Mouse (Mus musculus) hindlimb bud, embryonic 11.5 days (tissue): ENCODE results near the gene Ushbp1.
"Not testable (repeated sequence)": the region's sequence is repeated elsewhere in the genome, so short reads cannot be mapped to it uniquely, and the experiment has no call there.

Experiments
- DNase-seq: peaks from one replicate; pipeline ENCODE4 v3.0.0-alpha.2; 2012; ENCODE audit warnings: low read depth, low spot score; ENCODE audit errors: extremely low spot score

Gene Ushbp1

GRCm38 (mm10) chr8:71395629-71396028, at the start of gene Ushbp1:
Gene Ushbp1 (minus strand): TSS chr8:71395802.
- no peak for DNase-seq

GRCm38 (mm10) chr8:71445096-71445495, 49.5 kb upstream of the Ushbp1 start:
- DNase-seq: no peak

- peak; percentile 56 for DNase-seq
These were observed 45.8 kb upstream of the Ushbp1 start for GRCm38 (mm10) chr8:71441404-71441803.

GRCm38 (mm10) chr8:71437041-71437440, 41.4 kb upstream of the Ushbp1 start:
- no peak for DNase-seq

- DNase-seq: not testable (repeated sequence)
These were observed 37.3 kb upstream of the Ushbp1 start for GRCm38 (mm10) chr8:71432935-71433334.

- no peak for DNase-seq
These were observed 26.5 kb upstream of the Ushbp1 start for GRCm38 (mm10) chr8:71422121-71422520.

- DNase-seq: no peak
These were observed 16.1 kb upstream of the Ushbp1 start for GRCm38 (mm10) chr8:71411535-71412273.

GRCm38 (mm10) chr8:71408231-71408630, 12.6 kb upstream of the Ushbp1 start:
- DNase-seq: no peak

- DNase-seq: no peak
These were observed 11.8 kb upstream of the Ushbp1 start for GRCm38 (mm10) chr8:71407441-71407840.

- DNase-seq: peak; percentile 39
These were observed 10.8 kb upstream of the Ushbp1 start for GRCm38 (mm10) chr8:71406099-71407015.

GRCm38 (mm10) chr8:71405401-71406098, 9.9 kb upstream of the Ushbp1 start, which contains the start of gene Ankle1:
Gene Ankle1 (plus strand): TSS chr8:71406010.
- DNase-seq: peak; percentile 86

- no peak for DNase-seq
These were observed 9.3 kb upstream of the Ushbp1 start for GRCm38 (mm10) chr8:71404951-71405351.

GRCm38 (mm10) chr8:71404011-71404410, 8.4 kb upstream of the Ushbp1 start:
- DNase-seq: no peak

- no peak for DNase-seq
These were observed 7.7 kb upstream of the Ushbp1 start for GRCm38 (mm10) chr8:71403107-71403885.

GRCm38 (mm10) chr8:71402446-71402964, 6.9 kb upstream of the Ushbp1 start:
- no peak for DNase-seq

GRCm38 (mm10) chr8:71401454-71401853, 5.9 kb upstream of the Ushbp1 start:
- DNase-seq: no peak

- DNase-seq: no peak
These were observed 5.2 kb upstream of the Ushbp1 start for GRCm38 (mm10) chr8:71400826-71401225.

- no peak for DNase-seq
These were observed 2.1 kb upstream of the Ushbp1 start for GRCm38 (mm10) chr8:71397701-71398100.

GRCm38 (mm10) chr8:71396639-71397305, 1.2 kb upstream of the Ushbp1 start, which contains the start of gene Babam1:
Gene Babam1 (plus strand): TSS chr8:71396861.
- DNase-seq: peak; percentile 71

GRCm38 (mm10) chr8:71395071-71395470, 531 bp downstream of the Ushbp1 start:
- DNase-seq: no peak
